Mouse (Mus musculus) ES-Bruce4 (cell line): ENCODE measurements at regions not wholly inside any gene's neighbourhood (a gene's known extent, or its start where the extent isn't known, plus 50 kb on each side); places are given as distances from the start of the nearest gene placed in this dataset.

ENCODE experiments used
- H3K27ac ChIP-seq: 2 replicates; pipeline ENCODE4 v1.5.1; 2012; ENCODE audit warnings: low read length, inconsistent platforms; ENCODE audit not compliant: insufficient read depth
- H3K27me3 ChIP-seq: 2 replicates; pipeline ENCODE4 v1.6.1; 2012; ENCODE audit warnings: mild to moderate bottlenecking, low read length, inconsistent platforms; ENCODE audit not compliant: control insufficient read depth, poor library complexity, insufficient read depth, severe bottlenecking
- H3K36me3 ChIP-seq: 2 replicates; pipeline ENCODE4 v1.6.1; 2012; ENCODE audit warnings: inconsistent platforms, mild to moderate bottlenecking, low read length, moderate library complexity; ENCODE audit not compliant: control insufficient read depth, poor library complexity, insufficient read depth, severe bottlenecking
- H3K4me1 ChIP-seq: one replicate; pipeline ENCODE4 v1.8.1; 2011; ENCODE audit warnings: low read length; ENCODE audit not compliant: control insufficient read depth, insufficient read depth
- H3K4me3 ChIP-seq: 2 replicates; pipeline ENCODE4 v1.5.1; 2011; ENCODE audit warnings: low read depth, mild to moderate bottlenecking, low read length
- H3K9ac ChIP-seq: 2 replicates; pipeline ENCODE4 v1.6.1; 2012; ENCODE audit warnings: low read depth, mild to moderate bottlenecking, inconsistent platforms; ENCODE audit not compliant: poor library complexity, severe bottlenecking
- H3K9me3 ChIP-seq: replicated peaks from 2 replicates; pipeline ENCODE4 v1.6.1; 2012; ENCODE audit warnings: mild to moderate bottlenecking, low read length, inconsistent platforms; ENCODE audit not compliant: control insufficient read depth, poor library complexity, insufficient read depth, severe bottlenecking
- CTCF ChIP-seq: IDR thresholded peaks from one replicate; pipeline ENCODE4 v1.8.1; 2011; ENCODE audit warnings: low read depth, low read length
- EP300 ChIP-seq: IDR thresholded peaks from 2 replicates; pipeline ENCODE4 v1.6.1; 2011; ENCODE audit warnings: low read depth, low read length; ENCODE audit not compliant: insufficient read depth
- POLR2A ChIP-seq: IDR thresholded peaks from one replicate; pipeline ENCODE4 v1.8.1; 2011; ENCODE audit warnings: low read length; ENCODE audit not compliant: insufficient read depth

- no peaks in the 10 kb centered on the region for H3K27me3 ChIP-seq
- no peak overlapping the region for H3K4me3 ChIP-seq
- H3K27ac ChIP-seq: no peak overlapping the region
- no peak for TF ChIP-seq CTCF
- TF ChIP-seq POLR2A: no peak
- no peak for TF ChIP-seq EP300
- no peaks in the 10 kb centered on the region for H3K9me3 ChIP-seq
- H3K36me3 ChIP-seq: no peaks in the 10 kb centered on the region
- no peaks in the 10 kb centered on the region for H3K4me1 ChIP-seq
- H3K9ac ChIP-seq: no peak overlapping the region
Observed at GRCm38 (mm10) chr12:85541153-85541552, 57.7 kb upstream of the Jdp2 start.

DNA sequence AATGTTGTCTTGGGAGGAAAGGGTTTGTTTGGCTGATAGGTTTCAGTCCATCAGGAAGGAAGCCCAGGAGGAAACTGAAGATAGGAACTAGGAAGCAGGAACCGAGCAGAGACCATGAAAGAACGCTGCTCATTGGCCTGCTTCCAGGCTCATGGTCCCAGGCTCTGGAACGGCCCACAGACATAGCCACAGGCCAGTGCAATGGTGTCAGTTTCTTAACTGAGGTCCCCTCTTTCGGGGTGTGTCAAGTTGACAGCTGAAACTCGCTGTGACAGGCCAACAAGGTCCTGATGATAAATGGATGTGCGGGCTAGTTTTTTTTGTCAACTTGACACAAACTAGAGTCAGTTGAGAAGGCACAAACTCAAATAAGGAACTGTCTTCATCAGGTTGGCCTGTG is 55.9 kb upstream of the Jdp2 start:
- H3K9ac ChIP-seq: no peak overlapping the region
- H3K9me3 ChIP-seq: no peaks in the 10 kb centered on the region
- H3K27ac ChIP-seq: no peak overlapping the region
- no peak overlapping the region for H3K4me3 ChIP-seq
- H3K36me3 ChIP-seq: no peaks in the 10 kb centered on the region
- no peaks in the 10 kb centered on the region for H3K27me3 ChIP-seq
- H3K4me1 ChIP-seq: no peaks in the 10 kb centered on the region
- no peak for TF ChIP-seq EP300
- no peak for TF ChIP-seq CTCF

- Histone ChIP-seq H3K27me3 (no peaks in the 10 kb centered on the region), H3K9me3 (no peaks in the 10 kb centered on the region), H3K36me3 (no peaks in the 10 kb centered on the region), H3K27ac (no peak overlapping the region), H3K9ac (no peak overlapping the region), H3K4me3 (no peak overlapping the region), H3K4me1 (no peaks in the 10 kb centered on the region)
- no peak for TF ChIP-seq EP300
- no peak for TF ChIP-seq POLR2A
- no peak for TF ChIP-seq CTCF
Observed at GRCm38 (mm10) chr12:85543520-85543919, 55.3 kb upstream of the Jdp2 start.

GRCm38 (mm10) chr12:85544801-85545200 is 54.0 kb upstream of the Jdp2 start:
- Histone ChIP-seq H3K9ac (no peak overlapping the region), H3K9me3 (no peaks in the 10 kb centered on the region), H3K36me3 (no peaks in the 10 kb centered on the region), H3K4me1 (no peaks in the 10 kb centered on the region), H3K4me3 (no peak overlapping the region), H3K27me3 (no peaks in the 10 kb centered on the region), H3K27ac (no peak overlapping the region)
- TF ChIP-seq POLR2A (no peak), CTCF (no peak), EP300 (no peak)

DNA sequence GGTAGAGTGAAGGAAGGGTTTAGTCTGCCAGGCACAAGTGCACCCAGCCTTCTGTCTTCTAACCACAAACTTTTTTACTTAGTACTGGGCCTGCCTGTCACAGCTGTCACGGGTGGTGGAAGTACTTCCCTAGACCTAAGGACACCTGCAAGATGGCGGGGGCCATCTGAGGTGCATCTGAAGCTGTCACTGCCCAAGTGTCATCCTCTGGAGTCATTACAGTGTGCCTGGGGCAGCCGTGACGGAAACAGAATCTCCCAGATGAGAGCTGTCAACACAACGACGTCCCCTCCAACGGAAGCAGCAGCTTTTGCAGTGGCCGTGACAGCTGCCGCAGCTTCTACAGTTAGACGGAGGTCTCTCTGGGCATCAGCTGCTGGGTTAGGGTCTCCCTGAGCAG is 53.1 kb upstream of the Jdp2 start:
- Histone ChIP-seq H3K4me1 (no peaks in the 10 kb centered on the region), H3K27ac (no peak overlapping the region), H3K36me3 (no peaks in the 10 kb centered on the region), H3K4me3 (no peak overlapping the region), H3K9ac (no peak overlapping the region), H3K9me3 (no peaks in the 10 kb centered on the region), H3K27me3 (no peaks in the 10 kb centered on the region)
- TF ChIP-seq CTCF (no peak), POLR2A (no peak), EP300 (no peak)

GRCm38 (mm10) chr12:85548076-85548475 is 50.8 kb upstream of the Jdp2 start:
- H3K4me3 ChIP-seq: no peak overlapping the region
- no peaks in the 10 kb centered on the region for H3K4me1 ChIP-seq
- H3K27me3 ChIP-seq: no peaks in the 10 kb centered on the region
- no peak overlapping the region for H3K27ac ChIP-seq
- H3K36me3 ChIP-seq: no peaks in the 10 kb centered on the region
- no peak for TF ChIP-seq CTCF
- H3K9ac ChIP-seq: no peak overlapping the region
- H3K9me3 ChIP-seq: no peaks in the 10 kb centered on the region
